Mouse (Mus musculus) forebrain, postnatal 0 days (tissue): Measurements from ENCODE around the gene Olfr26. TPM values are rescaled to one million over a fixed set of nuclear protein-coding genes. Genes with fewer than 3 reads are reported as not detected.

Source experiments
- ATAC-seq: fragments of 200-750 bp; cut with Nextera tagmentation; 2 replicates; pipeline ENCODE4 v1.8.0; 2017; ENCODE audit warnings: mild to moderate bottlenecking, moderate library complexity
- DNase-seq: peaks from one replicate; pipeline ENCODE4 v3.0.0-alpha.2; 2015
- H3K27ac ChIP-seq: fragments of 300-500 bp; sonication (generic); 2 replicates; pipeline ENCODE4 v1.5.1; 2014; ENCODE audit warnings: low read depth, mild to moderate bottlenecking, antibody characterized with exemption, low read length, moderate library complexity, mixed read lengths
- H3K27me3 ChIP-seq: fragments of 300-500 bp; sonication (generic); 2 replicates; pipeline ENCODE4 v1.6.1; 2014; ENCODE audit warnings: mild to moderate bottlenecking, low read length, mixed read lengths; ENCODE audit not compliant: insufficient read depth
- H3K36me3 ChIP-seq: fragments of 300-500 bp; sonication (generic); 2 replicates; pipeline ENCODE4 v1.6.1; 2014; ENCODE audit warnings: mild to moderate bottlenecking, moderate library complexity; ENCODE audit not compliant: insufficient read depth
- H3K4me1 ChIP-seq: fragments of 300-500 bp; sonication (generic); 2 replicates; pipeline ENCODE4 v1.6.1; 2014; ENCODE audit warnings: antibody characterized with exemption; ENCODE audit not compliant: insufficient read depth
- H3K4me2 ChIP-seq: fragments of 300-500 bp; sonication (generic); 2 replicates; pipeline ENCODE4 v1.6.1; 2014; ENCODE audit warnings: low read depth, mild to moderate bottlenecking, moderate library complexity
- H3K4me3 ChIP-seq: fragments of 300-500 bp; sonication (generic); 2 replicates; pipeline ENCODE4 v1.5.1; 2014; ENCODE audit warnings: low read depth, low read length, mixed read lengths
- H3K9ac ChIP-seq: fragments of 300-500 bp; sonication (generic); 2 replicates; pipeline ENCODE4 v1.6.1; 2014; ENCODE audit warnings: mild to moderate bottlenecking
- H3K9me3 ChIP-seq: fragments of 300-500 bp; sonication (generic); 2 replicates; pipeline ENCODE4 v1.6.1; 2016; ENCODE audit warnings: low read length
- CTCF ChIP-seq: sonication (generic); IDR thresholded peaks from 2 replicates; pipeline ENCODE4 v1.5.1; 2016; ENCODE audit warnings: antibody characterized with exemption, control low read depth, low read depth
- WGBS: fragments of 180-500 bp; shearing (Covaris S2); extraction: QIAGEN DNeasy Blood & Tissue Kit; methylation state at CpG from one replicate; pipeline ENCODE4 v1.1.7; 2014; 5-methylcytosine and 5-hydroxymethylcytosine counted together
- polyA plus RNA-seq: library from polyadenylated mRNA; unstranded; fragments of >200 nt; fragmentation: Nextera tagmentation; extraction: Ambion mirVana; gene quantifications from 2 replicates; pipeline ENCODE4 v1.2.1, GENCODE M21; 2015
- total RNA-seq: library from RNA; depleted of rRNA; stranded (reverse); fragments of >200 nt; gene quantifications from 2 replicates; pipeline ENCODE4 v1.2.3, GENCODE M21; 2014; rRNA removed

The Olfr26 gene
- total and polyA plus RNA-seq, 2 experiments from 2014 or later, result not detected

GRCm38 (mm10) chr9:38876826-38877225, 22.0 kb downstream of the Olfr26 start, which contains the start of gene Olfr926:
Gene Olfr926 (plus strand): TSS chr9:38877126.
- no peaks in the 10 kb centered on the region for H3K4me1 ChIP-seq
- TF ChIP-seq CTCF, result no peak
- no peaks in the 10 kb centered on the region for H3K9me3 ChIP-seq
- H3K4me3 ChIP-seq, result no peak within 1 kb of the TSS
- no peak for ATAC-seq
- no peak for DNase-seq
- 89% methylated on average over 2 of the region's 2 CpGs for WGBS
- H3K9ac ChIP-seq, result no peak within 1 kb of the TSS
- no peak within 1 kb of the TSS for H3K27ac ChIP-seq
- H3K36me3 ChIP-seq, result no peaks in the 10 kb centered on the region
- no peaks in the 10 kb centered on the region for H3K27me3 ChIP-seq
- H3K4me2 ChIP-seq, result no peak within 1 kb of the TSS

Other genes with a start within 250 kb of the Olfr26 start
- gene Olfr914, start 250.0 kb upstream of the Olfr26 start, total RNA-seq, result not detected in 2 replicates
- not detected in 2 replicates for gene Olfr914, start 250.0 kb upstream of the Olfr26 start, polyA plus RNA-seq
- gene Olfr916, start 195.2 kb upstream of the Olfr26 start, total RNA-seq, result not detected in 2 replicates
- gene Olfr916, start 195.2 kb upstream of the Olfr26 start, polyA plus RNA-seq, result not detected in 2 replicates
- gene Olfr917, start 189.2 kb upstream of the Olfr26 start, total RNA-seq, result not detected in 2 replicates
- gene Olfr917, start 189.2 kb upstream of the Olfr26 start, polyA plus RNA-seq, result not detected in 2 replicates
- gene Olfr918, start 180.5 kb upstream of the Olfr26 start, total RNA-seq, result not detected in 2 replicates
- gene Olfr918, start 180.5 kb upstream of the Olfr26 start, polyA plus RNA-seq, result not detected in 2 replicates
- not detected in 2 replicates for gene Olfr919, start 151.4 kb upstream of the Olfr26 start, total RNA-seq
- not detected in 2 replicates for gene Olfr919, start 151.4 kb upstream of the Olfr26 start, polyA plus RNA-seq
- gene Vwa5a, start 136.8 kb upstream of the Olfr26 start, total RNA-seq, result 6.5 and 7.9 TPM in 2 replicates
- gene Vwa5a, start 136.8 kb upstream of the Olfr26 start, polyA plus RNA-seq, result 5.0 and 5.5 TPM in 2 replicates
- under 0.01 and 0.14 TPM in 2 replicates for gene Olfr920, start 102.8 kb upstream of the Olfr26 start, total RNA-seq
- not detected in 2 replicates for gene Olfr920, start 102.8 kb upstream of the Olfr26 start, polyA plus RNA-seq
- not detected in 2 replicates for gene Olfr921, start 82.0 kb upstream of the Olfr26 start, total RNA-seq
- not detected in 2 replicates for gene Olfr921, start 82.0 kb upstream of the Olfr26 start, polyA plus RNA-seq
- not detected in 2 replicates for gene Olfr922, start 40.4 kb upstream of the Olfr26 start, total RNA-seq
- gene Olfr922, start 40.4 kb upstream of the Olfr26 start, polyA plus RNA-seq, result not detected in 2 replicates
- gene Olfr923, start 28.5 kb upstream of the Olfr26 start, total RNA-seq, result not detected in 2 replicates
- gene Olfr923, start 28.5 kb upstream of the Olfr26 start, polyA plus RNA-seq, result not detected in 2 replicates
- gene Olfr924, start 10.6 kb upstream of the Olfr26 start, total RNA-seq, result not detected in 2 replicates
- gene Olfr924, start 10.6 kb upstream of the Olfr26 start, polyA plus RNA-seq, result not detected in 2 replicates
- gene Olfr926, start 22.1 kb downstream of the Olfr26 start, total RNA-seq, result not detected in 2 replicates
- gene Olfr926, start 22.1 kb downstream of the Olfr26 start, polyA plus RNA-seq, result not detected in 2 replicates
- not detected in 2 replicates for gene Olfr930, start 74.7 kb downstream of the Olfr26 start, total RNA-seq
- not detected in 2 replicates for gene Olfr930, start 74.7 kb downstream of the Olfr26 start, polyA plus RNA-seq
- gene Olfr933, start 117.3 kb downstream of the Olfr26 start, total RNA-seq, result not detected in 2 replicates
- gene Olfr933, start 117.3 kb downstream of the Olfr26 start, polyA plus RNA-seq, result not detected in 2 replicates
- not detected in 2 replicates for gene Olfr934, start 133.3 kb downstream of the Olfr26 start, total RNA-seq
- gene Olfr934, start 133.3 kb downstream of the Olfr26 start, polyA plus RNA-seq, result not detected in 2 replicates
- not detected in 2 replicates for gene Olfr935, start 144.6 kb downstream of the Olfr26 start, total RNA-seq
- not detected in 2 replicates for gene Olfr935, start 144.6 kb downstream of the Olfr26 start, polyA plus RNA-seq
- gene Olfr146, start 168.3 kb downstream of the Olfr26 start, total RNA-seq, result not detected in 2 replicates
- not detected in 2 replicates for gene Olfr146, start 168.3 kb downstream of the Olfr26 start, polyA plus RNA-seq
- not detected in 2 replicates for gene Olfr937, start 209.9 kb downstream of the Olfr26 start, total RNA-seq
- not detected in 2 replicates for gene Olfr937, start 209.9 kb downstream of the Olfr26 start, polyA plus RNA-seq
- gene Olfr938, start 223.8 kb downstream of the Olfr26 start, total RNA-seq, result not detected in 2 replicates
- gene Olfr938, start 223.8 kb downstream of the Olfr26 start, polyA plus RNA-seq, result not detected in 2 replicates